Mouse (Mus musculus) T-helper 1 cell (primary cell): ENCODE measurements around the gene Ankrd42.

Experiments used
- in situ Hi-C: fragments of 300-600 bp; cut with MboI, MseI; formaldehyde crosslinking; loops from one replicate; pipeline ENCODE4 v1.15.1; 2025; ENCODE audit warnings: high pct_unique_total_duplicates

Gene Ankrd42

GRCm38 (mm10) chr7:92637021-92637625 lies at the start of gene Ankrd42:
TSS of gene Ankrd42 (minus strand) at chr7:92637142.
- in situ Hi-C loops: loop anchor here (5.0 to 10.0 kb wide), 2 partner anchors 235 to 532 kb away; partner anchors contain the start of genes Ddias and Prcp

- in situ Hi-C loops: no loop called here
Observed at GRCm38 (mm10) chr7:92677346-92677745, 40.4 kb upstream of the Ankrd42 start.

- in situ Hi-C loops: no loop called here
Observed at GRCm38 (mm10) chr7:92675131-92675530, 38.2 kb upstream of the Ankrd42 start.

GRCm38 (mm10) chr7:92669507-92670471 lies 32.8 kb upstream of the Ankrd42 start, which contains the start of gene Pcf11:
TSS of gene Pcf11 (minus strand) at chr7:92669934.
- in situ Hi-C loops: loop anchor here (10.0 kb wide), 1 partner anchor 205 kb away; the partner anchor contains the start of genes Ddias and Prcp

- in situ Hi-C loops: loop anchor here (10.0 kb wide), 1 partner anchor 206 kb away; the partner anchor contains the start of genes Ddias and Prcp
Observed at GRCm38 (mm10) chr7:92668791-92669506, 32.0 kb upstream of the Ankrd42 start.

GRCm38 (mm10) chr7:92666274-92666820 lies 29.4 kb upstream of the Ankrd42 start:
- in situ Hi-C loops: loop anchor here (10.0 kb wide), 1 partner anchor 208 kb away; the partner anchor contains the start of genes Ddias and Prcp

- in situ Hi-C loops: no loop called here
Observed at GRCm38 (mm10) chr7:92658050-92658449, 21.1 kb upstream of the Ankrd42 start.

- in situ Hi-C loops: no loop called here
Observed at GRCm38 (mm10) chr7:92656386-92656785, 19.4 kb upstream of the Ankrd42 start.

- in situ Hi-C loops: no loop called here
Observed at GRCm38 (mm10) chr7:92653329-92653728, 16.4 kb upstream of the Ankrd42 start.

- in situ Hi-C loops: no loop called here
Observed at GRCm38 (mm10) chr7:92647790-92648189, 10.8 kb upstream of the Ankrd42 start.

- in situ Hi-C loops: no loop called here
Observed at GRCm38 (mm10) chr7:92642358-92642757, 5.4 kb upstream of the Ankrd42 start.

- in situ Hi-C loops: loop anchor here (5.0 to 10.0 kb wide), 2 partner anchors 234 to 533 kb away; partner anchors contain the start of genes Ddias and Prcp
Observed at GRCm38 (mm10) chr7:92638050-92638449, 1.1 kb upstream of the Ankrd42 start.

- in situ Hi-C loops: loop anchor here (5.0 to 10.0 kb wide), 2 partner anchors 236 to 532 kb away; partner anchors contain the start of genes Ddias and Prcp
Observed at GRCm38 (mm10) chr7:92636295-92637011, 489 bp downstream of the Ankrd42 start.

GRCm38 (mm10) chr7:92630167-92630566 lies 6.8 kb downstream of the Ankrd42 start:
- in situ Hi-C loops: loop anchor here (10.0 kb wide), 1 partner anchor 525 kb away; no protein-coding TSS in a partner anchor

- in situ Hi-C loops: no loop called here
Observed at GRCm38 (mm10) chr7:92624488-92624887, 12.5 kb downstream of the Ankrd42 start.

- in situ Hi-C loops: loop anchor here (5.0 kb wide), 1 partner anchor 69 kb away; no protein-coding TSS in a partner anchor
Observed at GRCm38 (mm10) chr7:92610830-92611229, 26.1 kb downstream of the Ankrd42 start.

- in situ Hi-C loops: no loop called here
Observed at GRCm38 (mm10) chr7:92604961-92605360, 32.0 kb downstream of the Ankrd42 start.

- in situ Hi-C loops: no loop called here
Observed at GRCm38 (mm10) chr7:92590842-92591241, 46.1 kb downstream of the Ankrd42 start.

GRCm38 (mm10) chr7:92589986-92590385 lies 47.0 kb downstream of the Ankrd42 start:
- in situ Hi-C loops: no loop called here

- in situ Hi-C loops: no loop called here
Observed at GRCm38 (mm10) chr7:92583567-92583966, 53.4 kb downstream of the Ankrd42 start.
